Mouse (Mus musculus) intestine, embryonic 16.5 days (tissue): ENCODE measurements around the gene Zfp444. TPM values are rescaled to one million over a fixed set of nuclear protein-coding genes. Genes with fewer than 3 reads are reported as not detected.
"Not testable (repeated sequence)": the region's sequence is repeated elsewhere in the genome, so short reads cannot be mapped to it uniquely, and the experiment has no call there.

Experiments used
- ATAC-seq: fragments of 200-750 bp; cut with Nextera tagmentation; 2 replicates; pipeline ENCODE4 v1.8.0; 2017; ENCODE audit warnings: moderate TSS enrichment, moderate library complexity
- H3K27ac ChIP-seq: fragments of 300-500 bp; sonication (generic); 2 replicates; pipeline ENCODE4 v1.5.1; 2014; ENCODE audit warnings: mild to moderate bottlenecking, low read length
- H3K27me3 ChIP-seq: fragments of 300-500 bp; sonication (generic); replicated peaks from 2 replicates; pipeline ENCODE4 v1.6.1; 2014; ENCODE audit warnings: low read length, control low read depth, mixed read lengths; ENCODE audit not compliant: control insufficient read depth, insufficient read depth
- H3K36me3 ChIP-seq: fragments of 300-500 bp; sonication (generic); 2 replicates; pipeline ENCODE4 v1.6.1; 2014; ENCODE audit warnings: low read length, control low read depth; ENCODE audit not compliant: control insufficient read depth, insufficient read depth
- H3K4me1 ChIP-seq: fragments of 300-500 bp; sonication (generic); 2 replicates; pipeline ENCODE4 v1.6.1; 2014; ENCODE audit warnings: low read length, control low read depth, mixed read lengths; ENCODE audit not compliant: control insufficient read depth, insufficient read depth
- H3K4me2 ChIP-seq: fragments of 300-500 bp; sonication (generic); 2 replicates; pipeline ENCODE4 v1.6.1; 2014; ENCODE audit warnings: low read depth, low read length, control low read depth
- H3K4me3 ChIP-seq: fragments of 300-500 bp; sonication (generic); 2 replicates; pipeline ENCODE4 v1.5.1; 2014; ENCODE audit warnings: mild to moderate bottlenecking, low read length
- H3K9ac ChIP-seq: fragments of 300-500 bp; sonication (generic); 2 replicates; pipeline ENCODE4 v1.6.1; 2014; ENCODE audit warnings: low read depth, low read length
- H3K9me3 ChIP-seq: fragments of 300-500 bp; sonication (generic); 2 replicates; pipeline ENCODE4 v1.6.1; 2016; ENCODE audit warnings: low read length, control low read depth; ENCODE audit not compliant: control insufficient read depth
- WGBS: fragments of 180-500 bp; shearing (Covaris S2); extraction: QIAGEN DNeasy Blood & Tissue Kit; methylation state at CpG from one replicate; pipeline ENCODE4 v1.1.7; 2014; 5-methylcytosine and 5-hydroxymethylcytosine counted together
- polyA plus RNA-seq: library from polyadenylated mRNA; unstranded; fragments of >200 nt; fragmentation: Nextera tagmentation; extraction: Ambion mirVana; gene quantifications from 2 replicates; pipeline ENCODE4 v1.2.1, GENCODE M21; 2015

Zfp444 gene
- polyA plus RNA-seq, 1 experiment from 2014 or later, result 35.3 TPM

DNA sequence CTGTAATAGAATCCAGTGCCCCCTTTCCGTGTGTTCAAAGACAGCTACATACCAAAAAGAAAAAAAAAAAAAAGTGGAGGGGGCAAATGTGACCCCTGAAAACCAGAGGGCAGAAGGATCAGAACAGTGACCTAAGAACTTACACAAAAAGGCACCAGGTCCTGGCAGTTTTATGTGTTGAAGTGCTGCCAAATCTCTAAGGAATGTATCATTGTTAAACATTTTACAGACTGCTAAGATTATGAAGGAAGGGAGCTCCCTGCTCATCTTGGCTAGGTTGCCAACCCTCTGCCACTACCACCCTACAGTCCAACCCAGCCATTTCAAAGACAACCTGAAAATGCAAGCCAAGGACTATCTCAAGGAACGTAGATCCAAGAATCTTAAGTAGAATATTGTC is 14.2 kb downstream of the Zfp444 start:
- Histone ChIP-seq H3K4me2 (no peak overlapping the region), H3K36me3 (peaks cover 23% of the 10 kb centered on the region; the same call in 1 of the 2 replicates), H3K4me1 (no peaks in the 10 kb centered on the region), H3K9me3 (no peaks in the 10 kb centered on the region), H3K4me3 (no peak overlapping the region), H3K27ac (no peak overlapping the region), H3K9ac (no peak overlapping the region), H3K27me3 (no peaks in the 10 kb centered on the region)
- 92% methylated on average over 2 of the region's 2 CpGs for WGBS
- no peak for ATAC-seq

- H3K9ac ChIP-seq, result no peak overlapping the region
- H3K9me3 ChIP-seq, result no peaks in the 10 kb centered on the region
- no peak overlapping the region for H3K4me2 ChIP-seq
- H3K27me3 ChIP-seq, result no peaks in the 10 kb centered on the region
- no peaks in the 10 kb centered on the region for H3K4me1 ChIP-seq
- no peak overlapping the region for H3K27ac ChIP-seq
- H3K4me3 ChIP-seq, result no peak overlapping the region
- peaks cover 23% of the 10 kb centered on the region; the same call in 1 of the 2 replicates for H3K36me3 ChIP-seq
- WGBS, result 90% methylated on average over 2 of the region's 2 CpGs
- ATAC-seq, result no peak
Measured at GRCm38 (mm10) chr7:6186756-6187155, 14.7 kb downstream of the Zfp444 start.

DNA sequence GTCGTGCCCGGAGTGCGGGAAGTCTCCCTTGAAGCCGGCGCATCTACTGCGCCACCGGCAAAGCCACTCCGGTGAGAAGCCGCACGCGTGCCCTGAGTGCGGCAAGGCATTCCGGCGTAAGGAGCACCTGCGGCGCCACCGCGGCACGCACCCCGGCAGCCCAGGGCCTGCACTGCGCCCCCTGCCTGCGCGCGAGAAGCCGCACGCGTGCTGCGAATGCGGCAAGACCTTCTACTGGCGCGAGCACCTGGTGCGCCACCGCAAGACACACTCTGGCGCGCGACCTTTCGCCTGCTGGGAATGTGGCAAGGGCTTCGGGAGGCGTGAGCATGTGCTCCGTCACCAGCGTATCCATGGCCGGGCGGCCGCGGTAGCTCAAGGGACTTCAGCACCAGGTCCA is 17.5 kb downstream of the Zfp444 start:
- Histone ChIP-seq H3K27ac (no peak overlapping the region), H3K4me1 (no peaks in the 10 kb centered on the region), H3K9me3 (no peaks in the 10 kb centered on the region), H3K4me2 (no peak overlapping the region), H3K36me3 (peaks cover 21% of the 10 kb centered on the region; the same call in 1 of the 2 replicates), H3K4me3 (no peak overlapping the region), H3K27me3 (no peaks in the 10 kb centered on the region), H3K9ac (no peak overlapping the region)
- WGBS, result 44% methylated on average over 45 of the region's 45 CpGs
- no peak for ATAC-seq

DNA sequence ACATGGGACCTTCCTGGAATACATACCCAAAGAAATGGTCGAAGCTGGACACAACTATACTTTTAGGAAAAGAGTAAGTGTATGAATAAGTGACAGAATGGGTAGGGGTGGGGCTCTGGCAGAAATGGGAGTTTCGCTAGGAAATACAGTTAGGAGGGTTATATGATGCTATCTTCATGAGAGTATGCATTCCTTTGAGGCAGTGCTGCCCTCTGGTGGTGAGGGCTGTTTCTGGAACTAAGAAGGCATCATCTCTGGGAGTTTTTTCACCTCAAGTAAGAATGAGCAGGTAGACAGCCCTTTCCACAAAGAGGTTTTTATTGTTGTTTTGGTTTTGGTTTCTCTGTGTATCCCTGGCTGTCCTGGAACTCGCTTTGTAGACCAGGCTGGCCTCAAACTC is 19.4 kb downstream of the Zfp444 start:
- 36% methylated on average over 3 of the region's 3 CpGs for WGBS

DNA sequence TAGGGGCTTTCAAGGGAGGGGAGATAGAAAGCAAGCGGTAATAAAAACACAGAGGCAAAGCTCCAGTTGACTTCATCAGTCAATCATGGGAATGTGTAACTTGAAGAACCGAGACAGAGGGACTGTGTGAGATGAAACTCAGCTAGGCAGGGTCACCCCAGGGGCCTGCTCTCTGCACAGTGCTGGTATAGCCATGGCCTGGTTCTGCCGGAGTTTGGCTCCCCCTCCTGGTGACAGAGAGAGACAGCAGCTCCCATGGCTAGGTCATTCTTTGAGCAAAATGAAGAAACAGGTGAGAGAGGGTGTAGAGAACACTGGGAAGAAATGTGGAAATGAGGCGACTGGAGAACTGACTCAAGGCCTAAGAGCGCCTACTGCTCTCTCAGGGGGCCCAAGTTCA is 22.1 kb downstream of the Zfp444 start:
- 17% methylated on average over 5 of the region's 5 CpGs for WGBS
- Histone ChIP-seq H3K9ac (no peak overlapping the region), H3K4me1 (no peaks in the 10 kb centered on the region), H3K36me3 (peaks cover 6% of the 10 kb centered on the region; the same call in 1 of the 2 replicates), H3K4me2 (no peak overlapping the region), H3K27ac (no peak overlapping the region), H3K4me3 (no peak overlapping the region), H3K27me3 (0 out of 2 replicates have a peak, but pooled peaks cover 2% of the 10 kb centered on the region), H3K9me3 (no peaks in the 10 kb centered on the region)
- ATAC-seq, result peak; percentile 73

More for the DNA sequence above, 19.4 kb downstream of the Zfp444 start:
- Histone ChIP-seq H3K27me3 (no peaks in the 10 kb centered on the region), H3K9ac (no peak overlapping the region), H3K4me1 (no peaks in the 10 kb centered on the region), H3K4me3 (no peak overlapping the region), H3K27ac (no peak overlapping the region), H3K4me2 (no peak overlapping the region), H3K36me3 (peaks cover 13% of the 10 kb centered on the region; the same call in 1 of the 2 replicates), H3K9me3 (no peaks in the 10 kb centered on the region)
- no peak for ATAC-seq

- H3K9ac ChIP-seq, result no peak overlapping the region
- no peak overlapping the region for H3K4me2 ChIP-seq
- H3K27me3 ChIP-seq, result 0 out of 2 replicates have a peak, but pooled peaks cover 2% of the 10 kb centered on the region
- no peak for ATAC-seq
- no peak overlapping the region for H3K4me3 ChIP-seq
- H3K36me3 ChIP-seq, result no peaks in the 10 kb centered on the region
- no peaks in the 10 kb centered on the region for H3K9me3 ChIP-seq
- H3K4me1 ChIP-seq, result no peaks in the 10 kb centered on the region
- 47% methylated on average over 2 of the region's 2 CpGs for WGBS
- H3K27ac ChIP-seq, result no peak overlapping the region
Measured at GRCm38 (mm10) chr7:6195777-6196176, 23.8 kb downstream of the Zfp444 start.

DNA sequence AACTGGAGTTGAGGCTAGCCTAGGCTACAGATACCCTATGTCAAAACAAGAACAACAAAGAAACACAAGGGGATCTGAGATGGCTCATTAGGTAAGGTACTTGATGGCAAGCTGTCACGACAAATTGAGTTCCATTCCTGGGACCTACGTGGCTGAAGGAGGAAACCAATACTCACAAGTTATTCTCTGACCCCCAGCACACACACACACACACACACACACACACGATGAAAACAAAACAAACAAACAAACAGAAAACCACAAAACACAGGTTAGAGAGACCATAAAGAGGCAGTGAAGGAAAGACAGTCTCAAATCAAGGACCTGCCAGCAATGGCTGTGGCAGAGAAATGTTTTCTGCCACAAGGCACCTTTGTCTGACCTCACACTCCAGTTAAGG is 24.8 kb downstream of the Zfp444 start, which contains the start of gene Galp:
Galp (plus strand) TSS at position 301 of the 400 bp plus-strand sequence.
- Histone ChIP-seq H3K4me3 (no peak within 1 kb of the TSS), H3K27ac (no peak within 1 kb of the TSS), H3K4me2 (no peak within 1 kb of the TSS), H3K9me3 (no peaks in the 10 kb centered on the region), H3K36me3 (no peaks in the 10 kb centered on the region), H3K4me1 (no peaks in the 10 kb centered on the region), H3K9ac (no peak within 1 kb of the TSS), H3K27me3 (0 out of 2 replicates have a peak, but pooled peaks cover 2% of the 10 kb centered on the region)
- WGBS, result 51% methylated on average over 3 of the region's 3 CpGs
- ATAC-seq, result no peak

DNA sequence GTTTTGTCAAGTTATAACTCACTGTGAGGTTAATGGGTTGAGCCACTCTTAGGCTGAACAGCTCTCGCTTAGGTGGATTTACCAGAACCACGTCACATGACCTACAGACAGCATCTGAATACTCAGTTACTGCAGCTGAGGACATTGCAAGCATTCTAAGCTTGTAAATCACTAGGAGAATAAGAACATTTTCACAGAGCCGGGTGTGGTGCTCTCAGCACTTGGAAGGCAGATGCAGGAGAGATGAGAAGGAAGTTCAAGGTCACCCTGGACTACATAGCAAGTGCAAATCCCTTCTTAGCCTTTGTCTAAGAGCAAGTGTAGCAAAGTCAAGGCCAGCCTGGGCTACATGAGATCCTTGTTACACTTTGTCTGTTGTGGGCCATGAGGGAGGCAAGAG is 32.2 kb downstream of the Zfp444 start:
- 74% methylated on average over 3 of the region's 3 CpGs for WGBS

GRCm38 (mm10) chr7:6213144-6213543 is 41.1 kb downstream of the Zfp444 start:
- H3K4me1 ChIP-seq, result no peaks in the 10 kb centered on the region
- H3K9ac ChIP-seq, result no peak overlapping the region
- no peak overlapping the region for H3K4me2 ChIP-seq
- no peak for ATAC-seq
- 51% methylated on average over 5 of the region's 5 CpGs for whole genome bisulfite sequencing
- H3K4me3 ChIP-seq, result no peak overlapping the region
- no peaks in the 10 kb centered on the region for H3K27me3 ChIP-seq
- H3K27ac ChIP-seq, result no peak overlapping the region
- H3K36me3 ChIP-seq, result no peaks in the 10 kb centered on the region
- H3K9me3 ChIP-seq, result no peaks in the 10 kb centered on the region

More for the DNA sequence above, 32.2 kb downstream of the Zfp444 start:
- no peaks in the 10 kb centered on the region for H3K36me3 ChIP-seq
- no peaks in the 10 kb centered on the region for H3K9me3 ChIP-seq
- ATAC-seq, result no peak
- no peaks in the 10 kb centered on the region for H3K27me3 ChIP-seq
- H3K4me1 ChIP-seq, result no peaks in the 10 kb centered on the region
- H3K27ac ChIP-seq, result no peak overlapping the region
- H3K9ac ChIP-seq, result no peak overlapping the region
- H3K4me2 ChIP-seq, result no peak overlapping the region
- H3K4me3 ChIP-seq, result no peak overlapping the region

DNA sequence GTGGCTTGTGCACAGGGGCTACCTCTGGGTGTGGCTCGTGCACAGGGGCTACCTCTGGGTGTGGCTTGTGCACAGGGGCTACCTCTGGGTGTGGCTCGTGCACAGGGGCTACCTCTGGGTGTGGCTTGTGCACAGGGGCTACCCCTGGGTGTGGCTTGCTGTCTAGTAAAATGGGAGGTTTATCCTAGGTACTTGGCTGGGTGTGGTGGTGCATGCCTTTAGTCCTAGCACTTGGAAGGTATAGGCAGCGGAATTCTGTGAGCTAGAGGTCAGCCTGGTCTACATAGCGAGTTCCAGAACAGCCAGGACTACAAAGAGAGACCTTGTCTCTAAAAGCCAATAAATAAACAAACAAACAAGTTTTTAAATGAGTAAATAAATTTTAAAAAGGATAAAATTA is 42.7 kb downstream of the Zfp444 start:
- H3K9me3 ChIP-seq, H3K4me3 ChIP-seq, H3K4me1 ChIP-seq, H3K27ac ChIP-seq, H3K9ac ChIP-seq, ATAC-seq, H3K36me3 ChIP-seq, H3K27me3 ChIP-seq, H3K4me2 ChIP-seq: not testable (repeated sequence)
- WGBS, result 70% methylated on average over 3 of the region's 4 CpGs
